Mouse (Mus musculus) CD4-positive helper T cell, adult 2 months (primary cell): ENCODE data around the gene 1700001C19Rik.
A peak's percentile ranks its signal among the peaks of the same experiment; 100 is the strongest.
"Not testable (repeated sequence)": the region's sequence is repeated elsewhere in the genome, so short reads cannot be mapped to it uniquely, and the experiment has no call there.

Experiments used
- DNase-seq: peaks from one replicate; pipeline ENCODE4 v3.0.0-alpha.2; 2012; ENCODE audit warnings: low read depth, missing footprints, low spot score

1700001C19Rik gene

GRCm38 (mm10) chr17:47430815-47431214 is 6.4 kb downstream of the 1700001C19Rik start:
- peak; percentile 19 for DNase-seq

- DNase-seq: no peak
Measured at GRCm38 (mm10) chr17:47428831-47429304, 8.3 kb downstream of the 1700001C19Rik start.

DNA sequence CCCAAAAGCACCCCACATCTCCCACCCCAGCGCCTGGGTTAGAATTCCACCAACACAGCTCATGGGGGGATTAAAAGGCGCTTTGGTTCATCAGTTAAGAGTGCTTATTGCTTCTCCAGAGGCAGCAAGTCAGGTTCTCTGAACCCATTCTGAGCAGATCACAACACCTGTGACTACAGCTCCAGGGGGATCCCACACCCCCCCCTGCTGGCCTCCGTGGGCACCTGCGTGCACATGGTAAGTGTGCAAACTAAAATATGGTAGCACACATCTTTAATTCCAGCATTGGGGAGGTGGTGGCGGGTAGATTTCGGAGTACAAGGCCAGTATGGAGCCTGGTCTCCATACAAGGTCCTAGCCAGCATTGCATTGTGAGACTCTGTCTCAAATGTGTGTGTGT is 9.9 kb downstream of the 1700001C19Rik start:
- no peak for DNase-seq

GRCm38 (mm10) chr17:47424186-47424585 is 13.0 kb downstream of the 1700001C19Rik start:
- no peak for DNase-seq

- DNase-seq: not testable (repeated sequence)
Measured at GRCm38 (mm10) chr17:47422616-47423015, 14.6 kb downstream of the 1700001C19Rik start.

GRCm38 (mm10) chr17:47421566-47421965 is 15.6 kb downstream of the 1700001C19Rik start:
- no peak for DNase-seq

DNA sequence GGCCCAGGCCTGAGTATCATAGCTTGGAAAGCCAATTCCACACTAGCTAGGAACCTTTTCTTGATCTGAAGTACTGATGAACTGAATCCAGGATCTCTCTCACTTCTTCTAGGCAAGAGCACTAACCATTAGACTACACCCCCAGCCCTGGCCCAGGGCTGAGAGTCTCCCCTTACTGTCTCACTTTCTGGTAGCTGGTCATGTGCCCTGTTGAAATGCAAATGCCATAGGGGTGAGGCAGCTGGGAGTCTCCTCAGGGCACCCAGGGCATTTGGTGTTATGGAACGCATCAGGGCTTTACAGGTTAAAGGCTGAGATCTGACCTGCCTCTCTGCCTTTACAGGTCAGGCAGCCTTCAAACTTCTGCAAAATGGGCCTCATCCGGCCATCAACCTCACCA is 17.0 kb downstream of the 1700001C19Rik start:
- no peak for DNase-seq

DNA sequence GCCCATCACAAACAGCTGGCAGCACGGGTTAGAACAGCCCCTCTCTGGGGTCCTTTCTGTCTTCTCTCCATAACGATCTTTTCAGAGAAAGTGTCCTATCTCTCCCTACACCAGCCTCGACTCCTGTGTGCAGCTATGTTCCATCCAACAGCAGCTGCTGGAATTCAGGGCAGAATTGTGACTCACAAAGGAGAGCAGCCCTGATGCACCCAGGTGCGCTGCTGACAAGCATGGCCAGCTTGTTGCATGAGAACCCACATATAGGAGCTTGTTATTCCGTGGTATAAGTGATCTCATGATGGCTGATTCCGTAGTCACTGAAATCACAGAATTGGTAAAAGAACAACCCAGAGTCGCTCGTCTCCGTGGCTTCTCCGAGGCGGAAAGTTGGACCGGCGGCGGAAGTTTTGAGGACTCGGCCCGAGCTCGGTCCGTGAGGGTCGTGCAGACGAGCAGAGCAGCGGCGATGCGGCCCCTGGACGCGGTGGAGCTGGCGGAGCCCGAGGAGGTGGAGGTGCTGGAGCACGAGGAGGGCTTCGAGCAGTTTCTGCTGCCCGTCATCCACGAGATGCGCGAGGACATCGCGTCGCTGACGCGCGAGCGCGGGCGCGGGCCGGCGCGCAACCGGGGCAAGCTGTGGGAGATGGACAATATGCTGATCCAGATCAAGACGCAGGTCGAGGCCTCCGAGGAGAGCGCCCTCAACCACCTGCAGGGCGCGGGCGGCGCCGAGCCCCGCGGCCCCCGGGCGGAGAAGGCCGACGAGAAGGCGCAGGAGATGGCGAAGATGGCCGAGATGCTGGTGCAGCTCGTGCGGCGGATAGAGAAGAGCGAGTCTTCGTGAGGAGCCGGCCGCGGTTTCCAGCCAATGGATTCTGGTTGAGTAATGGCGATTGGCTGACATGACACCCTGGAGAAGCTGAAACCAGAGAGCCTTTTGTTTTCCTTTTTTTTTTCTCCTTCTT is 27.0 kb downstream of the 1700001C19Rik start:
- DNase-seq: not testable (repeated sequence)

DNA sequence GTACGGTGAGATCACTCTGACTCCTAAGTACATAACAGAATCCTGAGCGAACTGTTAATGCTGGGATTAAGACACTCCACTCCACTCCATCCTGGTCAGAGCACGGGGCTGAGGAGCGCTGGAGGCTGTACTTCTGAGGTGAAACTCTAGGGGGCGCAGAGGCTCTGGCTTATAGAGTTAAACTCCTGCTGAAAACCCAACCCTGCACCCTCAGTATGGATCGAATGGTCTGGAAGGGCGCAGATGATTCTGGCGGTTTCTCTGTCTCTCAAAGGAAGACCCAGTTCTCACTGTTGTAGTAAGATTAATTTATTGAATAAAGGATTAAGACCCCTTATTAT is 28.6 kb downstream of the 1700001C19Rik start:
- DNase-seq: peak; percentile 50

DNA sequence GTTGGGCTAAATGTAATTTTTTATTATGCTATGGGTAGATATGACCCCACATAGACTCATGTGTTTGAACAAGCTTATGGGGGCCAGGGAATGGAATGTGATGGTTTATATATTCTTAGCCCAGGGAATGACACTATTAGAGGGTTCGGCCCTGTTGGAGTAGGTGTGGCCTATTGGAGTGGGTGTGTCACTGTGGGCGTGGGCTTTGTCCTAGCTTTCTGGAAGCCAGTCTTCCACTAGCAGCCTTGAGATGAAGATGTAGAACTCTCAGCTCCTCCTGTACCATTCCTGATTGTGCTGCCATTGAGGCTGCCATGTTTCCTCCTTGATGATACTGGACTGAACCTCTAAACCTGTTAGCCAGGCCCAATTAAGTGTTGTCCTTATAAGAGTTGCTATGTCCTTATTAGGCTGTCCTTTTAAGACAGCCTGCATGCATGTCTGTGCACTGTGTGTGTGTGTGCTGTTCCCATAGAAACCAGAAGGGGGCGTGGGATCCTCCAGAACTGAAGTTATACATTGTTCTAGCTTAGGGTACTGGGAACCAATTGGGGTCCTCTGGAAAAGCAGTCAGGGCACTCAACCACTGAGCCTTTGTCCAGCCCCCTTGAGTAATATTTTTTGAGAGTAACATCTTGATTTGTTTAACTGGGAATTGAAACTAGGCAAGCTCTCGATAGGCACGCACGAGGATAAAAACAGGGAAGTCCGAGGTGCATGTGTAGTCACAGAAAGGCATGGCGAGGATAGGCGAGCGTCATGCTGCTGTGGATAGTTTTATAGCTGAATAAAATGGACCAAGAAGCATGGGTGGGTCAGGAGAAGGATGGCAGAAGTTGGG is 29.2 kb downstream of the 1700001C19Rik start:
- no peak for DNase-seq

DNA sequence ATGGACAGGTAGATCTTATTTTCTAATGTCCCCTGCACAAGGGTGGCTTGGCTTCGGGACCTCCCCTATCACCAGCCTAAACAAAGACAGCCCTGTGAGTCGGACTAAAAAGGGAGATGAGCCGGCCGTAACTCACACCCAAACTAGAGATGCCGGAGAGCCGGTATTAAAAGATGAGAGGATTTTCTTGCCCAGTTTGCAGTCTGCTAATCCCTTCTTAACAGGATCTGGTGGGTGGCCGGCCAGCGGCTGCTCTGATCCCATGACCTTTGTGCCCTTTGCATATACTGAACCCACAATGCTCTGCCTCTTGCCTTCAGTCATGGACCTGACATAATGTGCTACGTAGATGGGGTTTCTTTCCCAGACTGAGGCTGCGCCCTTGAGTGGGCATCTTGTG is 36.7 kb downstream of the 1700001C19Rik start, which contains the start of gene Guca1a:
Guca1a (minus strand) TSS at position 134 of the 400 bp plus-strand sequence.
- no peak for DNase-seq

GRCm38 (mm10) chr17:47399091-47399490 is 38.1 kb downstream of the 1700001C19Rik start:
- no peak for DNase-seq

DNA sequence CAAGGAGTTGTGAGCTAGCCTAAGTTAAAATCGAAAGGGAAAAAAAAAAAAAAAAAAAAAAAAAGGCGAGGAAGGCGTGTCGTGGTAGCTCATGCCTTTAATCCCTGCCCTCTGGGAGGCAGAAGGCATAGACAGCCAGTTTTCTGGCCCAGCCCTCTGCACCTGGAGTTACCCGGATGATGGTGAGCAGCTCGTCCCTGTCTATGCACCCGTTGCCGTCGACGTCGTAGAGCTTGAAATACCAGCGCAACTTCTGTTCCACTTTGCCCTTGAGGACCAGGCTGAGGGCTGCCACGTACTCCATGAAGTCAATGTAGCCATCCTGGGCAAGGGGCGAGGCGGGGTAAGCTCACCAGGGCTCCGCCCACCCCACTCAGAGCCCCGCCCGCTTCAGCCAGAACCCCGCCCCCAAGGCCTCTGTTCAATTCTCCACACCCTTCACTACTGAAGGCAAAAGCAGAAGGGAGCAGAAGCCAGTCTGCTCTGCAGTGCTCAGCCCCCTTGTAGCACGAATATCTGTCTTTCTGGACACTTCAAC is 41.7 kb downstream of the 1700001C19Rik start:
- DNase-seq: peak; percentile 65

DNA sequence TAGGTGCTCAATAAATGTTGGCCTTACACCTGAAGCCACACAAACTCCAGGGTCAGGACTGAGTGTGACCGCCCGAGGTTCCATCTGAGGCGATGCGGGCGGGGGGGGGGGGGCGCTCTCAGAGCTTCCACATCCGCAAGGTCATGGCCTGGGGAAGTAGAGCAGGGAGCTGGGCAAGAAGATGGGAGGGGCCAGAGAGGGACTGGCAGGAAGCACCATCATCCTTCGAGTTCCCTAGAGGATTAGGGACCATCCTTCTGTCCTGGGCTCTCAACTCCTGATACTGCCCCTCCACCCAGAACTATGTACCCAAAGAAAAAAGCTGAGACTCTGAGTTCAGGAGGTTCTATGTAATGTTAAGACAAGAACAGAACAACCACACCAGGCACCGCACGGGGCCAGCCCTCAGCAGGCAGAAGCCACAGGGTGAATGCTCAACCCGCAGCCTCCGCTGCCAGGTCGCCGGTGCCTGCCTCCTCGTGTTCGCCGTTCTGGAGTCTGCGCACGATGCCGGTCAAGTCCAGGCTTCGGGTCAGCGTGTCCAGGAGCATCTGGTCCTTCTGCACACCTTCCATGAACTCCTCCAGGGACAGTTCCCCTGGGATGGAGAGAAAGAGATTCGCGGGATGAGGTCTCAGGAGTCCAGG is 42.8 kb downstream of the 1700001C19Rik start:
- DNase-seq: peak; percentile 35

DNA sequence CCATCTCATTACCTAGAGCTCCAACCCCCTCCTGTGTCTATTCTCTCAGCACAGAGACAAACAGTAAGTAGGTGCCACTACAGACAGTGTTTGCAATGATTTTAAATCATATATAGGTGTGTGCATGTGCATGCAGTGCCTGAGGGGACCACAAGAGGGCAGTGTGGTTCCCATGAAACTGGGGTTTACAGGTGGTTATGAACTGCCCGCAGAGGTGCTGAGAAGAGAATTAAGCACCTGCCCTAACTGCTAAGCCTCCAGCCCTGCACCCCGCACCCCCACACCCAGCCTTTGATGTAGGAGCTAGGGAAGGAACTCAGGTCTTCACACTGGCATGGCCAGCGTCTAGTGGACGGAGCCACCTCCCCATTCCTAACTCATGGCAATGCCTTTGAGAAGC is 50.5 kb downstream of the 1700001C19Rik start:
- DNase-seq: peak; percentile 55

DNA sequence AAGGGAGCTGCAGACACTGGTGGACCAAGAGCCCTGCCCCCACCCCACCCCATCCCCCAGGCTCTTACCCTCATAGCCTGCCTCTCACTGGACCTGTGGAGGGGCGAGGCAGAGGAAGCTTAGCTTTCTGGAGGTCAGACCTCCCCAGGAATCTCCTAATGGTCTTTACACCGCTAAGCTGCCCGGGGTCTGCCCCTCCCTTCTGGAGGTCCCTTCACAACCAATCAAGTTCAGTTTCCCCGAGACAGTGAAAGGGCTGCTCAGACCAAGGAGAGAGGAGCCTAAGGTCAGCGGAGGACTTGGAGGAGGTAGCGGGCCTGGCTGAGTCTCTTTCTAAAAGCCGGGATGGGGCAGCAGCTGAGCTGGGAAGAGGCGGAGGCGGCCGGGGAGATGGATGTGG is 52.0 kb downstream of the 1700001C19Rik start, which contains the start of gene Guca1b:
Guca1b (plus strand) TSS at position 249 of the 400 bp plus-strand sequence.
- DNase-seq: no peak

- no peak for DNase-seq
Measured at GRCm38 (mm10) chr17:47384064-47384463, 53.1 kb downstream of the 1700001C19Rik start.

GRCm38 (mm10) chr17:47383266-47383665 is 53.9 kb downstream of the 1700001C19Rik start:
- no peak for DNase-seq

- no peak for DNase-seq
Measured at GRCm38 (mm10) chr17:47381917-47382316, 55.3 kb downstream of the 1700001C19Rik start.

GRCm38 (mm10) chr17:47378133-47378532 is 59.0 kb downstream of the 1700001C19Rik start:
- DNase-seq: no peak

- no peak for DNase-seq
Measured at GRCm38 (mm10) chr17:47376779-47377280, 60.3 kb downstream of the 1700001C19Rik start.
